Mouse (Mus musculus) adrenal gland, adult 18-20 months (tissue): Measurements from ENCODE around the gene Cpsf2. TPM values are rescaled to one million over a fixed set of nuclear protein-coding genes. Genes with fewer than 3 reads are reported as not detected.
A peak's percentile ranks its signal among the peaks of the same experiment; 100 is the strongest.
"Not testable (repeated sequence)": the region's sequence is repeated elsewhere in the genome, so short reads cannot be mapped to it uniquely, and the experiment has no call there.

Experiments used
- DNase-seq, 2 experiments: peaks; one replicate each; pipeline ENCODE4 v3.0.0; 2021 to 2022; ENCODE audit warnings: low spot score in 2 of 2
- long read RNA-seq, 2 experiments: library from polyadenylated mRNA; stranded (forward); transcript quantifications; one replicate each; pipeline ENCODE4 v2.0.0; 2021
- total RNA-seq, 2 experiments: library from RNA; stranded (reverse); gene quantifications; 1 replicate in 1 of 2; 2 replicates in 1 of 2; pipeline ENCODE4 v1.2.3; 2021

Cpsf2 gene
- 10 to 100 TPM; 25.3 to 36.3 TPM for total RNA-seq
- long read RNA-seq, experiment 1, full-length matches to known transcripts: 17 of 29 reads
- long read RNA-seq, experiment 1, partial matches to known transcripts: 3 of 29 reads
- long read RNA-seq, experiment 1, other reads (novel, unspliced or antisense): 9 of 29 reads
- long read RNA-seq, experiment 2, full-length matches to known transcripts: 38 of 67 reads
- long read RNA-seq, experiment 2, partial matches to known transcripts: 19 of 67 reads
- long read RNA-seq, experiment 2, other reads (novel, unspliced or antisense): 10 of 67 reads

DNA sequence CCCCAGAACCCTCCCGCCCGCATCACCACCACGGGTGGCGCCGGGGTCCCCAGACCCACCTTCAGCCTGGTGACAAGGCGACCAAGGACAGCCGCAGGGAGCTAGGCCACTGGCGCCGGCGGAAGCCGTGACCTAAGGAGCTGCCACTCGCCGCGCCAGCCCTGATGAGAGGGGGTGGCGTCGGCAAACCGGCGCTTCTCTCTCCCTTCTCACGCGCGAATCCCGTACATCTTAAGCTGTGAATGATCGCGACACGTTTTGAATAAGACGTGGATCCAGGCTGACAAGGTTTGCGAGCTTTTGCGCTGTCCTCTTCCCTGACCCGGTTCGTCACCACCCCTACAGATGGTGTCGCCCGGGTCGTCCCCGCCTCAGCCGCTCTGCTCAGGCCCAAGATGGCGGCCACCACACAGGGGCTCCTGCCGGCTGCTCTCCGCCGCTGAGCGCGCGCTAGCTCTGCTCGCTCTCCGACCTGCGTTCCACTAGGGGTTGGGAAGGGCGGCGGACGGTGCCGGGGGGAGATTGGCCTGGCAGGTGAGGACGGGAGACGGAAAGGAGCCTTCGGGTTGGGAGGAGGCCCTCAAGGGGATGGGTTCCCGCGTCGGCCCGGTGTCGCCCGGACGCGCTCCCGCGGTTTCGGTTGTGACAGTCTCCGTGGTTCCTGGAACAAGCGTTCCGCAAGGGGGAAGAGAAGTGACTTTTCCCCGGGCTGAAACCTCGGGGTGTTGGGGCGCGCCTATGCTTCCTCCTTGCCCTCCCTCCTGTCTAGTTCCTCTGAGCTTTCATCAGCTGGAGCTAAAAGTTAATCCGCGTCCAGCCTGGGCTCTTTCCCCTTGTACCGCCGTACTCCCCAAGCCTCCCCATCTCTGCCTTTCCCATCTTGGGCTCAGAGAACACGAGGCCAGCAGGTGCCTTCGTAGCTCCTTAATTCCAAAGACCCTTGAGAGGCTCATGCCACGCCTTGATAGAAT, at the start of gene Cpsf2:
Gene Cpsf2 (plus strand): TSS at position 388 of the 971 bp plus-strand sequence.
- peak; percentile 77 to 84 for DNase-seq

DNA sequence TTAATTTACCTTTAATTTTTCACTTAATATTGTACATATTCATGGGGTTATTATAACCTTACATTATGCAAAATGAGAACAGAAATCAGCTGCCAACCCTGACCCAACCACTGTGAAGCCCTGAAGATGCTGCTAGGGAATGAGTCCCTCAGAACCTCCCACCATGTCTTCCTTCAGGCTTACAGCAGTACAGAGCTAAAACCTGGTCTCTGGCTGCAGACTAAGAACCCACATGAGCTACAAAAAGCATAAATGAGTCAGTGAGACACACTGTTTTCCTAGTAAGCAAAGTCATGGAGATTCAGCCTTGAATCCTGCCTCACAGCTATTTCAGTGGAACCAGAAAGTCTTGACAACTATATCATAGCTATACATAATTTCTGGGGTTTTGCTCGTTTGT, 47.4 kb upstream of the Cpsf2 start:
- DNase-seq: no peak

DNA sequence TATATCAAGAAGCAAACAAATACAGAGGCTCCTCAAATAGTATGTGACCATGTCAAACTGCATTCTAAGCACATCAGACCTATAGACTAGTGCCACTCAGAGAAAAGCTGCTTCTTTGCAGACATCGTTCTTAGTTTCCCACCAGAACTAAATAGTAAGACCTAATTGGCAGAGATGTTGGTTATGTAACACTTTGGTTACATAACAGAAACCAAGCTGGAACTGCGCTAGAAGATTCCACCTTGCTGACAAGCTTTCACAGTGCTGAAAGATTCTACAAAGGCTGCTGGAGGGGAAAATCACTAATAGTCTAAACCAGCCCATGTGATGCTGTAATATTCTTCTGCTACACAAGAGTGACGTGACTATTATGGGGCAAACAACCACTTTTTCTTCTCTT, 40.6 kb upstream of the Cpsf2 start:
- DNase-seq: no peak

DNA sequence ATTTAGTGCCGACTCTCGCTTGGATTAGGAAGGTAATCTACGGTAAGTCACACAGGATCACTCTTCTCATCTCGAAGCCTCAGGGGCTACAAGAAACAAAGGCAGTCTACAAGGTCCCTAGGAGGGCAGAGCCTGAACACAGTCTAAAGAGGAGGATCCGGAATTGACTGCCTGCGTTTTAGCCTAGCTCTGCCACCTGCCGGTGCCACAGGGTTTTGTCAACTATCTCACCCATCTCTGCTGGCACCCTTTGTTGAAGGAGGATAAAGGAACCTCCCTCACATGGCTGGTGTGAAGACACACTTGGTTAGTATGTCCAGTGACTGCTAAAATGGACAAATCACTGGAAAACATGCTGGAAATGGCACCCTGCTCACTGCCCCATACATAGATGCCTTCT, 38.2 kb upstream of the Cpsf2 start:
- no peak for DNase-seq

DNA sequence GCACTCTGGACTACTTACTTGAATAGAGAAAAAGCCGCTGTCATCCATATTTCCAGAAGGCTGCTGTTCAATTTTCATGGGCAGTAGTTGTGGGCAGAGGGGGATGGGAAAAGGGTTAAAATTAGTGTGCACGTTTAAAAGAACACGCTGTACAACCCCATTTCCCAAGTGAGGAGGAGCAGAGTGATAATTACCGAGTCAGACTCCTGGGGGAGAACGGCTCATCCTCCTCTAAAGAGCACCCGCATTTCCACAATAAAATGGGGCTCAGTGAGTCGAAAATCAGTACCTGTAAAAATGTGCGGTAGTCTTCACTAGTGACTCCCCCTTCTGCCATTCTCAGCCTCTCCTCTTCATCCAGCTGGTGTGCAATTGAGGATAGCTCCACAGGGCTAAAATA, 27.8 kb upstream of the Cpsf2 start:
- DNase-seq: no peak

DNA sequence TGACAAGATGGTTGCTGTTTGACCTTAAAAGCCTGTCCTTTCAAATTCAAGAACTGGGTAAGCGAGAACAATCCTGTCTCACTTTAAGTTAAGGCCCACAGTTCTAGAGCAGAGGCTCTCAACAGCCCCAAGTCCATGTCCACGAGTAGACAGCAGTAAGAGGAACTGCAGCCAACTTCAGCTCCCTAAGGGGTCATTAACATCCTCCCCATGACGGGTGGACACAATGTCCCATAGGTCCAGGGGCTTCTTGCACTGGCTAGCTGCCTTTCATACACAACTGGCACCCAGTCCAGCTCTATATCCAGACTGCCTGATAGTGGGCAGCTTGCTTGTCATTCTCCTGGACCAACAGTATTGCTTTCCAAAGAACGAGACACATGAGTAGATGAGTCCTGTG, 27.0 kb upstream of the Cpsf2 start:
- DNase-seq: no peak

DNA sequence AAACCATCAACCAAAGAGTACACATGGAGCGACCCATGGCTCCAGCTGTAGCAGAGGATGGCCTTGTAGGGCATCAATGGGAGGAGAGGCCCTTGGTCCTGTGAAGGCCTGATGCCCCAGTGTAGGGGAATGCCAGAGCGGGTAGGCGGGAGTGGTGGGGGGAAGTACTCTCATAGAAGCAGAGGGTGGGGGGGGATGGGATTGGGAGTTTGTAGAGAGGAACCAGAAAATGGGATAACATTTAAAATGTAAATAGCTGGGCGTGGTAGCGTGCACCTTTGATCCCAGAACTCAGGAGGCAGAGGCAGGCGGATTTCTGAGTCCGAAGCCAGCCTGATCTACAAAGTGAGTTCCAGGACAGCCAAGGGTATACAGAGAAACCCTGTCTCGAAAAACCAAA, 20.0 kb upstream of the Cpsf2 start:
- not testable (repeated sequence) for DNase-seq

DNA sequence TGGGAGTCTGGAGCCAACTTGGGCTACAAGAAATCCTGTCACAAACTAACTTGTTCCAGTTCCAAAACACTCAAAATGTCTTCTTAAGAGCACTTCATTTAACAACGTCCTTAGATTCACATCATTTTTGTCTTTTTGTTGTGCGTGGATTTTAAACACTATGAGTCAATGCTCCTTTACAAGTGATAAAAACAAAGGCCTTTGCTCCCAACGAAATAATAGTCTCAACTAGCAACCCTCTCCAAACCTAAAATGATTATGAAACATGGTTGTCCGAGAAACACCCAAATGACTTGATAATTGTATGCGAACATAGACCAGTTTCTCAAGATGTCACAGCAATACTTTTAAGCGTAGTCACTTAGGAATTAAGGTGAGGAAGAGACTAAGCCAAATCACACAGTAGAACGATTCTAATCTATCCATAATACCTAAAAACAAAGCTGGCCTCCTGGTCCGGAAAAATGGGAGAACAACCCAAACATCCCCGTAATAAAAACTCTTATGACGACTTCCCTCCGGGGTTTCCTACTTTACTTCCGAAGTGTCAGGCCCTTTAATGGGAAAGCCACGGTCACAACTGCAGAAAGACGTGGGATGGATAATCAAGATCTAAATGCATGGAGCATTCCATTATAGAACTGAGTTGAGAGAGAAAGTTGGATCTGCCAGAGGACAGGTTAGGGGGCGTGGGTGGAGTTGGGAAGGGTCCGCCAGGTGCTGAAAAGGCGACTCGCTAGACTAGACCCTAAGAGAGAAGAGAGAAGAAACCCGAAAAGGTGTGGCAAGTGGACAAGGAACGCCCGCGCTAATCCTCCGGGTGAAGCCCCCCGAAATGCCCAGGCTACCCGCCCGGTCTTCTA, 18.5 kb upstream of the Cpsf2 start:
- no peak for DNase-seq

DNA sequence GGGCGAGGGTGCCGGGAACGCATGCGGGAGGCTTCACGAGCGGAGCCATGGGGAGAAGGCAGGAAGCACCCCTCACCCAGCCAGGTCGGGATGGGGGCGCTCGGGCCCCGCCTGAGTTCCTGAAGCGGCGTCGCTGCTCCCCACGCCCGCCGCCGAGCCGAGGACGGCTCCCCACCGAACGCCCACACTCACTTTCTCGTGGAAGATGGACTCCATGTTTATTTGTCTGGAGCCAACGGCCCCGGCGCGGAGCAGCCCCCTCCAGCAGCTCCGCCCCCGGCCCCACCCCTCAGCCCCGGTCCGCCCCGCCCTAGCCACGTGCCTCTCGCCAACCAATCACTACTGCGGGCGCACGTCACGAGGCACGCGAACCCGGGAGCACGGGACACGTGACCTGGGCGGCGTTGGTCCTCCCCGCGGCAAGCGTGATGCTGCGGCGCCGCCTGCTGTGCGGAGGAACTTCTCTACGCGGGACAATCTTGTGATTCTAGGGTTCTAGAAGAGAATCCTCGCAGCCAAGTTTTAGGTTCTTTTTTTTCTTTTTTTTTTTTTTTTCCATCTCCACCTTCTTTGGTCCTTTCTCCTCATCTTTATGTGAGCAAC, 17.7 kb upstream of the Cpsf2 start, which contains the start of gene Atxn3:
Gene Atxn3 (minus strand): TSS at position 305 of the 603 bp plus-strand sequence.
- peak; percentile 95 to 97 for DNase-seq

DNA sequence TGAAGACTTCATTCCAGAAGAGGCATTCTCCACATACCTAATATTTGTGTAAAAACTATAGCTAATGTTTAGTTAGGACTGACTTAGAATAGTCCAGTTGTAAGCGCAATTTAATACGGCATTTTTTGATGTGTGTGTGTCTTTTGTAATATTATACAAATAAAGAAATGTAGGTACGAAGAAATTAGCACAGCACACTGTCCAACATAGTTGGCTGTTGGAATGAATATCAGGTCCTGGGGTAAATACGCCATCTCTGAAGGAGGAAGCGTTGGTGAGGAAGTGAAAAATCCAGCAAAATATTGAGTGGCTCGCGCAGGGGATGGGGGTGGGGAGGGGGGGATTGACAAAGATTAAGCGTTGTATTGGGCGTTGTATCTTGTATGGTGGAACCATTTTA, 17.2 kb upstream of the Cpsf2 start:
- DNase-seq: no peak

DNA sequence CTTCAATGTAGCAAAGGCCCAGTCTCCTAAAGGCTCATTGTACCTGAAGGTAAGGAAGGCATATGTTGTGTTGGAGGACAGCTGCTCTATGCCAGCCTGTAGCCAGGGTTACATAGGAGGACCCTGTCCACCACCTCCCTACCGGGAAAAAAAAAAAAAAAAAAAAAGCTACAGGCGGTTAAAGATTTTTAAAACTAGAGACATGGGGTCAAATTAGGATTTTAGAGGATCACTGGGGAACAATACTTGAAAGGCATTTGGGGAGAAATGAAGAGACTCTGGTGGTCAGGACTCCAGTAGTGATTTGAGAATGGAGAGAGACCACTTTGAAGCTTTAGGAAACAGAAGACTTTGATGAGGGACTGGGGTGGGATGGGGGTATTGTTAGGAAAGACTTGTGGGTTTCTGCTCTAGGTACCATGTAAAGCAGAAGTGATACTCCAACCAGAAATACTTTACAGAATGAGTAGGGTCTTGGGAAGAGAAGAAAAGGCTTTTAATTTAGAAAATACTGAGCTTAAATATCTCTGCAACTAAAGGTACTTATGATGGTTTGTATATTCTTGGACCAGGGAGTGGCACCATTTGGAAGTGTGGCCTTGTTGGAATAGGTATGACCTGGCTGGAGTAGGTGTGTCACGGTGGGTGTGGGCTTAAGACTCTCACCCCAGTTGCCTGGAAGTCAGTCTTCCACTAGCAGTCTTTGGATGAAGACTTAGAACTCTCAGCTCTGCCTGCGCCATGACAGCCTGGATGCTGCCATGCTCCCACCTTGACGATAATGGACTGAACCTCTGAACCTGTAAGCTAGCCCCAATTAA, 16.6 kb upstream of the Cpsf2 start:
- not testable (repeated sequence) for DNase-seq

DNA sequence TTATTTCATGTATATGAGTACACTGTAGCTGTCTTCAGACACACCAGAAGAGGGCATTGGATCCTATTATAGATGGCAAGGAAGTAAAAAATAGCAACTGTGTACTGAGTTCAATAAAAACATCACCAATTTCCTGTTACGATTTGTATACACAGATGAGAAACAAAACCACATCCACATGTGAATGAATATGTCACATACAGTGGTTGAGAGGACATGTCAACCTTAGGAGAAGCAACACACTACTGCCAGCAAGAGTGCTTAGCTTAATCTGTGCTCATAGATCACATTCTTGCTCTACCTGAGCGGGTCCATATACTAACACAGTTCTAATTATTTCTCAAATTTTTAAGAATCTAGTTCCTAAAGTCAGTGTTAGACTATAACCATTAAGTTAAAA, 4.5 kb upstream of the Cpsf2 start:
- no peak for DNase-seq

DNA sequence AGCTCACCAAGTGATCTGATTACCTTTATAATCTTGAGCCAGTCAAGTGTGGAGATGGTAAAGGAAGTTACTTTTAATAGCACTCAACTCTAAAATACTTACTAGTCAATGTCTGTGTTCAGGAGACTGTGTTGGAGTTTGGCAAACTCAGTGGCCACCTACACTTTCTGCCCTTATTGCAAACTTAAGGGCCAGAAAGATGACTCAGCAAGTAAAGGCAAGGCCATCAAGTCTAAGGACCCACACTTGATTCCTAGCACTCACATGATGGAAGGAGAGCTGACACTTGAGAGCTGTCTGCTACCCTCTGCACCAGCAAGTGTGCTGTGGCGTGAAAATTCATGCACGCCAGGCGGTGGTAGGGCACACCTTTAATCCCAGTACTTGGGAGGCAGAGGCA, 3.6 kb upstream of the Cpsf2 start:
- DNase-seq: no peak

DNA sequence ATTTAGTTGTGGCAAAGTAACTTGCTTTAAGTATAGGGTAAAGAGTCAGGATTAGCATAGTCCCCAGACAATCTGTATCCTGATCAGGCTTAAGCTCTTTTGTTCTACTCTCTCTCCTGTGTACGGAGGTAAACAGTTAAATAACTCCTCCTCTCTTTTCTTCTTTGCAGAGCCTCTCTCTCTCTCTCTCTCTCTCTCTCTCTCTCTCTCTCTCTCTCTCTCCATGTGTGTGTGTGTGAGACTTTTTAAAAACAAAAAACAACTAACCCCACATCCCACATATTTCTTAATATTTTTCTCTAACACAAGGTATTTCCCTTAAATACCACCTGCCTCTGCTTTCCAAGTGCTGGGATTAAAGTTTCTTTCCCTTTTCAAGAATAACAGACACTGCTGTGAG, 1.2 kb upstream of the Cpsf2 start:
- no peak for DNase-seq

DNA sequence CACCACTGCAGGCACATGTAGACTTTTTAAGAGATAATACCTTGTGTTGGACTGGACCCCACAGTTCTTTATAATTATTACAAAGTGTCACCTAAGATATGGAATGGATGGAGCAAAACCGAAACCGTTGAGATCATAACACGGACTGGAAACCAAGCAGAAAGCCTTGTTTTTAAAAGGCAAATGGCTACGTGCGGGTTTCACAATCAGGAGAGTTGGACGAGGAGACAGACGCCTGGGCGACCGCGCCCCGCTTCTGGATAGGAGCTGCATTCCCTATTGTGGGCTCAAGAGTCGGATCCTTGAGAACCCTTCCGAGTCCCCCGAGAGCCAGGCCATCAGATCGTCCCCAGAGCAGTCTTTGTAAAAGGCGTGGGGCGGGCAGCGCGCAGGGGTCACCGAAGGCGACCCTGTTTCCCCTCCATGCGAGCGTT, 604 bp upstream of the Cpsf2 start:
- DNase-seq: no peak

DNA sequence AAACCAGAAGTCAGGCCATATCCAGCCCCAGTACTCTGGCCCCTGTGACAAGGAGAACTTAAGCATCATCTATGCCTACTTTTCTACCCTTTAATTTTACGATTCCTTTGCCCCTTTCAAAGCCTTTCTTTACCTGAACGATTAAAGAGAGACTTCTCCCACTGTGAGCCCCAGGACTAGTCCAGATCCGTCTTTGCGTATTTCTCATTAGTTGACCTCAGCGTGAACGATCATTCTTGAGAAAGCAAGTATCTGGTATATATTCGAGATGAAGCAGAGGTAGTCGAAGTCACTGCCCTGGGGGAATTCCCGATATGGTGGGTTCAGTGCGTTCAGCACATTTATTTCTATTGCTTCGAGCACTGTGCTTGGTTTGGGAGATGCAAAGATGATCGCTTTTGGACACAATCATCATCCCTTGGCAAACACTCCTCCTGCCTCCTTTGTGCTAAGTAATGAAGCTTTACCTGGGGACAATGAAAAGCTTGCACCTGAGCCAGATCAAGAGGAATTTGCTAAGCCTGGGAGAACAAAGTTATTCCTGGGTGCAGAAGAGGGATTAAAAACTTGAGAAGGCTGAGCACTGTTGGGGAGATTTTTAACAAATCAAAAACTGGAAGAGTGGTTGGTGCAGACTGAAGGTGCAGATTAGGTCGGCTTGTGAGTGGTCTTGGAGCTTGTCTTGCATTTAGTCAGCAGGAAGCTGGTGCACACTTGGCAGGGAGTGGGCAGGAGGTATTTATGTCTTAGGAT, 1.0 kb downstream of the Cpsf2 start:
- DNase-seq: no peak

DNA sequence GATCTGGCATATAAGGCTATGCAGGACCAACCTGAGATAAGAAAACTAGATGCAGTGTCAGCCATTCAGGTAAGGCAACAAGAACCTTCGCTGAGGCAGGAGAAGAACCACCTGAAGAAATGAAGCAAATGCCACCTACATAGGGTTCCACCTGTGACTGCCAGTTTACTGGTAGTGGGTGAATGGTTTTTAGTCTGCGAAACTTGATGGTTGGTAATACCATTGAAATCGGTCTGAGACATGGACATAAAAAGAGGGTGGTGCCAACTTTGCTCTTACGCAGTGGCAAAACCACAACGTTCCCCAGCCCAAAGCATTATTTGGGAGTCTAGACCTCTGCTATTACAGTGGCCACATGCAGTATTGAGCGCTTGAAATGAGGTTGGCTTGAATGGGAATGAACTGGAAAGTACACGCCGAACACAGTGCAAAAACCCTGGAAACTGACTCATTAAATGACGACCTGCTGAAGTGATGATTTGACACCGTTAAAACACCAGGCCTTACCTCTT, 1.7 kb downstream of the Cpsf2 start:
- no peak for DNase-seq

DNA sequence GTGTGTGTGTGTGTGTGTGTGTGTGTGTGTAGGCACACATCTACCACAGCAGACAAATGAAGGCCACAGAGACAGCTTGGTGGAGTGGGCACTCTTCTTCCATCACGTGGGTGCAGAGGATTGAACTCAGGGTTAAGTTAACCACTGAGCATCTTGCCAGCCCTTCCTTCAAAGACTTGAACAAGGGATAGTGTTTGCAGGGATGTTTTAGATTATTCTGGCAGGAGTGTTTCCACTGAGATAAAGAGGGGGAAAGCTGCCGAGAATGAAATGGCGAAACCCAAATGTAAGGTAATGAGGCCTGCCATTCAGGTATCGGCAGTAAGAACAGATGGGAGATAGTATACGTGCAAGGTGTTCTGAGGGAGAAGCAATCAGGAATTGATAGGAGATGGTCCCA, 2.4 kb downstream of the Cpsf2 start:
- DNase-seq: no peak

DNA sequence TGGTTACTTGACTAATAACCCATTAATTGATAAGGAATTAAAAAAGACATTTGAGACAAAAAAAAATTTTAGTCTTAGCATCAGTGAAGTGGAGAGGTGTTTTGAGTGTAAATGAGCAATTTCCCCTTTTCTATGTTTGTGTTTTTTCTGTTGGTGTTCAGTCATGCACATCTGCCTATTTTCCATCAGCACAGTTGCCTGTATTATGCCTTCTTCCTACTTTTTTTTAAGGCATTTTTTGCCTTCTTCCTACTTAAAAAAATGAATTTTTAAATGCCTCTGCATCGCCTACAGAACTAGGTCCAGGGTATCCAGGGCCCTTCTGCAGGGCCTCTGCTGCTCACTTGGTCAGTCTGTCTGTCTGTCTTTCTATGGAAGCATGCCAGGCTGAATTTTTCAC, 2.8 kb downstream of the Cpsf2 start:
- DNase-seq: no peak
